Mouse (Mus musculus): ENCODE measurements around the gene Arnt2. TPM values are rescaled to one million over a fixed set of nuclear protein-coding genes. Genes with fewer than 3 reads are reported as not detected.

The Arnt2 gene
- polyA plus RNA-seq, 1 experiment from 2014 or later: 1.9 TPM

DNA sequence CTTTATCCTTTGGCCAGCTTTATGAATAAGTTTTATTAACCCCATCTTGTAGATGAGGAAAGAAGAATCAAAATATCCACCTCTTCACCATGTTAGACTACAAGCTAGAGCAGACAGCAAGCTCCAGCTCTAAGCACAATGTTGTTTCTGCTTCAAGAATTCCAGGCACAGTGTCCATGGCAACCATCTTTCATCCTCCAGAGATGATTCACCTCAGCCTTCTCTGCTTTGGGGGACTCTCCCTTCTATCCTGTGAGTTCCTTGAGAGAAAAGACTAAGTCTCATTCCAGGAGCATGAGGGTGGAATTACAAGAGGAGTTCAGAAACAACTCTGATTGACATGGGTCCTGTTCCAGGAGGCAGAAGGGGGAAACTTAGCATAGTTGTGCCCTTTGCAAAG is 22.2 kb upstream of the Arnt2 start:
- Histone ChIP-seq H3K36me3 (ENCODE audit: control insufficient read depth, insufficient read depth, low read length) (no peaks in the 10 kb centered on the region), H3K27me3 (replicated peaks; ENCODE audit: control insufficient read depth, insufficient read depth, low read length) (no peaks in the 10 kb centered on the region), H3K9ac (ENCODE audit: low read depth, low read length) (no peak overlapping the region), H3K4me1 (ENCODE audit: control insufficient read depth, insufficient read depth, low read length) (no peaks in the 10 kb centered on the region), H3K9me3 (ENCODE audit: control insufficient read depth, low read length) (no peaks in the 10 kb centered on the region), H3K27ac (ENCODE audit: low read length) (no peak overlapping the region), H3K4me3 (ENCODE audit: low read length) (no peak overlapping the region), H3K4me2 (ENCODE audit: low read depth, low read length) (no peak overlapping the region)
- ATAC-seq: no peak

- no peaks in the 10 kb centered on the region for H3K27me3 ChIP-seq (replicated peaks; ENCODE audit: control insufficient read depth, insufficient read depth, low read length)
- no peaks in the 10 kb centered on the region for H3K9me3 ChIP-seq (ENCODE audit: control insufficient read depth, low read length)
- no peaks in the 10 kb centered on the region for H3K4me1 ChIP-seq (ENCODE audit: control insufficient read depth, insufficient read depth, low read length)
- WGBS: 71% methylated on average over 2 of the region's 2 CpGs
- no peak overlapping the region for H3K4me3 ChIP-seq (ENCODE audit: low read length)
- no peak overlapping the region for H3K4me2 ChIP-seq (ENCODE audit: low read depth, low read length)
- H3K9ac ChIP-seq (ENCODE audit: low read depth, low read length): no peak overlapping the region
- no peaks in the 10 kb centered on the region for H3K36me3 ChIP-seq (ENCODE audit: control insufficient read depth, insufficient read depth, low read length)
- no peak overlapping the region for H3K27ac ChIP-seq (ENCODE audit: low read length)
- no peak for ATAC-seq
Observed at GRCm38 (mm10) chr7:84427221-84427620, 17.2 kb upstream of the Arnt2 start.

- no peak for ATAC-seq
- H3K4me3 ChIP-seq (ENCODE audit: low read length): no peak overlapping the region
- no peaks in the 10 kb centered on the region for H3K36me3 ChIP-seq (ENCODE audit: control insufficient read depth, insufficient read depth, low read length)
- no peaks in the 10 kb centered on the region for H3K4me1 ChIP-seq (ENCODE audit: control insufficient read depth, insufficient read depth, low read length)
- 76% methylated on average over 7 of the region's 7 CpGs for WGBS
- H3K9ac ChIP-seq (ENCODE audit: low read depth, low read length): no peak overlapping the region
- H3K4me2 ChIP-seq (ENCODE audit: low read depth, low read length): no peak overlapping the region
- H3K27me3 ChIP-seq (replicated peaks; ENCODE audit: control insufficient read depth, insufficient read depth, low read length): no peaks in the 10 kb centered on the region
- H3K27ac ChIP-seq (ENCODE audit: low read length): no peak overlapping the region
- no peaks in the 10 kb centered on the region for H3K9me3 ChIP-seq (ENCODE audit: control insufficient read depth, low read length)
Observed at GRCm38 (mm10) chr7:84424670-84425385, 14.9 kb upstream of the Arnt2 start.

- H3K9me3 ChIP-seq (ENCODE audit: control insufficient read depth, low read length): no peaks in the 10 kb centered on the region
- H3K4me1 ChIP-seq (ENCODE audit: control insufficient read depth, insufficient read depth, low read length): no peaks in the 10 kb centered on the region
- no peaks in the 10 kb centered on the region for H3K36me3 ChIP-seq (ENCODE audit: control insufficient read depth, insufficient read depth, low read length)
- H3K9ac ChIP-seq (ENCODE audit: low read depth, low read length): no peak overlapping the region
- H3K27ac ChIP-seq (ENCODE audit: low read length): peak overlapping the region; percentile 26
- peak; percentile 49 for ATAC-seq
- no peak overlapping the region for H3K4me2 ChIP-seq (ENCODE audit: low read depth, low read length)
- H3K4me3 ChIP-seq (ENCODE audit: low read length): no peak overlapping the region
- H3K27me3 ChIP-seq (replicated peaks; ENCODE audit: control insufficient read depth, insufficient read depth, low read length): no peaks in the 10 kb centered on the region
Observed at GRCm38 (mm10) chr7:84421753-84422152, 11.8 kb upstream of the Arnt2 start.

DNA sequence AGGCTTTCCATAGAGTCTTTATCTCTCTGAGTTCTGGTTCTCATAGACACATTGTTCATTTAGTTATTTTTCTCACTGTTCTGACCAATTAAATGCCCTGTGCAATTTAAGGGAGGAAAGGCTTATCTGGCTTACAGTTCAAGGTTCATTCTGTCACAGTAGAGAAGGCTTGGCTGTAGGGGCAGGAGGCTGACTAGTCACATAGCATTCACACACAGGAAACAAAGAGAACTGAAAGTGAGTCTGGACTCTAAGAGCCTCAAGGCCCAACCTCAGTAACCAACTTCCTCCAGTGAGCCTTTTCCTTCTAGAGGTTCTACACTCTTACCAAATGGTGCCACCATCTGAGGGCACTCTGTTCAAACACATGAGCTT is 11.3 kb upstream of the Arnt2 start:
- Histone ChIP-seq H3K27ac (ENCODE audit: low read length) (peak overlapping the region; percentile 26), H3K9ac (ENCODE audit: low read depth, low read length) (no peak overlapping the region), H3K36me3 (ENCODE audit: control insufficient read depth, insufficient read depth, low read length) (no peaks in the 10 kb centered on the region), H3K4me2 (ENCODE audit: low read depth, low read length) (no peak overlapping the region), H3K27me3 (replicated peaks; ENCODE audit: control insufficient read depth, insufficient read depth, low read length) (no peaks in the 10 kb centered on the region), H3K4me1 (ENCODE audit: control insufficient read depth, insufficient read depth, low read length) (no peaks in the 10 kb centered on the region), H3K4me3 (ENCODE audit: low read length) (no peak overlapping the region), H3K9me3 (ENCODE audit: control insufficient read depth, low read length) (no peaks in the 10 kb centered on the region)
- peak; percentile 93 for ATAC-seq

DNA sequence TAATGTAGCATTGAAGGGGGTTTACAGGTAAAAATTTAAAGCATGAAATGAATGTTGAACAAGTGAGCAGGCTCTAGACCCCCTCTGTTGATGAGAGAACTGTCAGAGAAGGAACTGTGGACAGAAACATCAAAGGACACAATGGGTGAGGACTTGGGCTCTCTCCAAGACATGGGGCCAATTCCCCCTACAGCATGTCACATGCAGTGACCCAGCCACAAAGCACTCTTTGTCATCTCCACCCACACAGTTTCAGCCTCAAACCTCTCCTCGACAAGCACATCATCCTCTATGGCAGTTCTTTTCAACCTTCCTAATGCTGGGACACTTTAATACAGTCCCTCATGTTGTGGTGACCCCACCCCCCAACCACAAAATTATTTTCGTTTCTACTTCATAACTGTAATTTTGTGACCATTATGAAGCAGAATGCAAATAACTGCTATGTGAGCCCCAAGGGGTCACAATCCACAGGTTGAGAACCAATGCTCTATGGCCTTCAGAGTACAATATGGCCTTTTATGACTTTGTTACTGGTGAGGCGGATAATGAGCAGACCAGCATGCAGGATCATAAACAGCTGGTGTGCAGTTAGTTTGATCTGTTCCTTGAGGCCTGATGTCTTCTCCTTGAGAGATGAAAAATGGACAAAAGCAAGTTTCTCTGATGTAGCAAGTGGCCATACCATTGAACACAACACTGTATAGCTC is 10.8 kb upstream of the Arnt2 start:
- no peaks in the 10 kb centered on the region for H3K9me3 ChIP-seq (ENCODE audit: control insufficient read depth, low read length)
- H3K9ac ChIP-seq (ENCODE audit: low read depth, low read length): no peak overlapping the region
- ATAC-seq: peak; percentile 86
- 63% methylated on average over 3 of the region's 3 CpGs for WGBS
- H3K4me2 ChIP-seq (ENCODE audit: low read depth, low read length): no peak overlapping the region
- H3K4me1 ChIP-seq (ENCODE audit: control insufficient read depth, insufficient read depth, low read length): no peaks in the 10 kb centered on the region
- no peaks in the 10 kb centered on the region for H3K36me3 ChIP-seq (ENCODE audit: control insufficient read depth, insufficient read depth, low read length)
- H3K27ac ChIP-seq (ENCODE audit: low read length): no peak overlapping the region
- H3K27me3 ChIP-seq (replicated peaks; ENCODE audit: control insufficient read depth, insufficient read depth, low read length): no peaks in the 10 kb centered on the region
- no peak overlapping the region for H3K4me3 ChIP-seq (ENCODE audit: low read length)

DNA sequence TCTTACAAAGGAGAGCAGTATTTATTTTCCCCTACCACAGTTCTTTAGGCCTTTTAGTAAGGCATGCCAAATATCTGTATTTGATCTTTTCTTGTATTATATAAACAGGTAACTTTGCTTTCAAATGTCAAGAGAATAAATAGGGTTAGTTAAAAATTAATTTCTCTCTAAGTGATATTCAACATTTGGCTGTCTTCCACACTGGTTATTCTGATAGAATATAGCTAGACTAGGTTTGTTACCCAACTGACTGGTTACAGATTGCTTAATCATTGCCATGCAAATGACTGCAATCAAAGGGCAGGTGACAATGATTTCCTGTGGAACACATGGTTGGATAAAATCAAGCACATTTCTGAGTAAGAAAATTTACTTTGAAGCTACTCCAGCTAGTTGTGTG is 7.5 kb upstream of the Arnt2 start:
- ATAC-seq: no peak
- Histone ChIP-seq H3K4me3 (ENCODE audit: low read length) (no peak overlapping the region), H3K4me1 (ENCODE audit: control insufficient read depth, insufficient read depth, low read length) (no peaks in the 10 kb centered on the region), H3K27me3 (replicated peaks; ENCODE audit: control insufficient read depth, insufficient read depth, low read length) (no peaks in the 10 kb centered on the region), H3K4me2 (ENCODE audit: low read depth, low read length) (no peak overlapping the region), H3K36me3 (ENCODE audit: control insufficient read depth, insufficient read depth, low read length) (no peaks in the 10 kb centered on the region), H3K27ac (ENCODE audit: low read length) (no peak overlapping the region), H3K9ac (ENCODE audit: low read depth, low read length) (no peak overlapping the region), H3K9me3 (ENCODE audit: control insufficient read depth, low read length) (no peaks in the 10 kb centered on the region)

DNA sequence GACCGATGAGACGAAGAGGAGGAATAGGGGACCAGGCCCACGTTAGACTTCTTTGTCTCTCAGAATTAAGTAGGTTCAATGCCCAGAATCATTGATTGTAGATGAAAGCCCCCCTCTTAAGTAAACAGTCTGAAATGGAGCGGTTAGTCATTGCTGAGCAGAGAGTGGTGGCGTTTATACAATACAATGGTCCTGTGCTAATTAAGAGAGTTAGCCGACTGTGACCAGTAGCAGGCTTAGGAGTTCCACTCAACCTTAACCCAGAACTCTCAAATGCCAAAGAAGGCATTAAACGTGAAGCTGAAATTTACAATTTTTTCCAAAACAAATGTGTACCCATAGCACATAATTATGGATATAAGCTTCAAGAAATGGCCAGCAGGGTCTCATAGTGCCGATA is 2.6 kb upstream of the Arnt2 start:
- Histone ChIP-seq H3K27me3 (replicated peaks; ENCODE audit: control insufficient read depth, insufficient read depth, low read length) (no peaks in the 10 kb centered on the region), H3K4me3 (ENCODE audit: low read length) (no peak overlapping the region), H3K4me2 (ENCODE audit: low read depth, low read length) (no peak overlapping the region), H3K36me3 (ENCODE audit: control insufficient read depth, insufficient read depth, low read length) (no peaks in the 10 kb centered on the region), H3K9me3 (ENCODE audit: control insufficient read depth, low read length) (no peaks in the 10 kb centered on the region), H3K9ac (ENCODE audit: low read depth, low read length) (no peak overlapping the region), H3K4me1 (ENCODE audit: control insufficient read depth, insufficient read depth, low read length) (0 out of 2 replicates have a peak, but pooled peaks cover 4% of the 10 kb centered on the region), H3K27ac (ENCODE audit: low read length) (no peak overlapping the region)
- 65% methylated on average over 8 of the region's 8 CpGs for WGBS
- no peak for ATAC-seq

DNA sequence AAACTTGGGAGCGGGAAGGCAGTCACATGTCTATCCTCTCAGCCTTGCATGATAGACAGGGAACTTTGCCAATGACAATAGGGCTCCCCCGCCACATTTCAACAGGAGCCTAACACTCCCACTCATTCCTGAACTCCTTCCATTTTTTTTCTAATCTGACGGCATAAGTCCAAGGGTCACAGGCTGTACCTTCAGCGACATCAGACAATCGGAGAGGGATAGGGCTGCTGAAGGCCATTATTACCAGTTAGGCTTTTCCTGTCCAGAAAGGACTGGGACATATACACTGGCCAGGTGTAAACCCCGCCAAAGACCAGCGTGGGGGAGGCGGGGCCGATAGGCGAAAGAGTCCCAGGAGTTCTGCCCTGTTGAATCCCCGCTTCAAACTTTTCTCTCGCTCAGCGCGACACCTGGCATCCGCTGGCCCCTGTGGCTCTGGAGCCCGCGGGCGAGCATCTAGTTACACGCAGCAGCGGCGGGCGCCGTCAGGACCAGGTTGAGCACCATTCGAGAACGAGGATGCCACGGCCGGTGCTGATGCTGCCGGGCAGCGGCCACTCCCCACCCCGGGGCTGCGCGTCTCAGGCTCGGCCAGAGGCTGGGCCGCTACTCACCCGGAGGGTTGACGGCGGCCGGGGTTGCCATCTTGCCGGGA is 608 bp downstream of the Arnt2 start:
- 2% methylated on average over 32 of the region's 39 CpGs for WGBS
- H3K4me3 ChIP-seq (ENCODE audit: low read length): peak overlapping the region; percentile 72
- no peaks in the 10 kb centered on the region for H3K9me3 ChIP-seq (ENCODE audit: control insufficient read depth, low read length)
- no peaks in the 10 kb centered on the region for H3K27me3 ChIP-seq (replicated peaks; ENCODE audit: control insufficient read depth, insufficient read depth, low read length)
- peak; percentile 86 for ATAC-seq
- H3K4me2 ChIP-seq (ENCODE audit: low read depth, low read length): peak overlapping the region; percentile 95
- H3K4me1 ChIP-seq (ENCODE audit: control insufficient read depth, insufficient read depth, low read length): 0 out of 2 replicates have a peak, but pooled peaks cover 4% of the 10 kb centered on the region
- H3K36me3 ChIP-seq (ENCODE audit: control insufficient read depth, insufficient read depth, low read length): no peaks in the 10 kb centered on the region
- peak overlapping the region; percentile 79 for H3K9ac ChIP-seq (ENCODE audit: low read depth, low read length)
- no peak overlapping the region for H3K27ac ChIP-seq (ENCODE audit: low read length)

Measured in intestine, embryonic 16.5 days (tissue).